Mouse (Mus musculus): Measurements from ENCODE around the gene Tspan15.

DNA sequence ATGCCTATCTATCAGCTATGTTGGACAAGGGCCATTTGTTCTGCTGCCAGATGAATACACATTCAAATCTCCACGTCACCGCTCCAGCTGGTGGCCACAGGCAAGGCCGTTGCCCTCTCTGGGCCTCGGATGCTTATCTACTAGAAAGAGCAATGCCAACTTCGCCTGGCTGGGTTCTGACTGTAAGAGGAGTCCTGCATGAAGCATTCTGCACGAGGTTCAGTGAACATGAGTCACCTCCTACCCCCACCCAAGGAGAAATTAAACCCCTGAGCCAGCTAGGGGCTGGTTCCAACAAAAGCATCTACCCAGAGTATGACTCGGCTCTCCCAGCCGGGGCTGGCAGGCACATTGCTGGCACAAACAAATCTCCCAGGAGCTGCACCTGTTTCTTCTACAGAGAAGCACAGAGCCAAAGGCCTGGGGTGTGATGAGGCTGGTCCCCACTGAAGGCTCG, 38.3 kb downstream of the Tspan15 start:
- TF ChIP-seq CTCF (IDR thresholded peaks at IDR 0.05; ENCODE audit: low read depth, low read length) = no peak
- TF ChIP-seq POLR2A (IDR thresholded peaks at IDR 0.05; ENCODE audit: borderline replicate concordance, low read depth, low read length) = no peak

All from bone marrow macrophage, adult 2 months (primary cell).